Mouse (Mus musculus) liver, embryonic 14.5 days (tissue): ENCODE data around the gene Rufy2. TPM values are rescaled to one million over a fixed set of nuclear protein-coding genes. Genes with fewer than 3 reads are reported as not detected.

Experiments
- ATAC-seq: fragments of 200-750 bp; cut with Nextera tagmentation; 2 replicates; pipeline ENCODE4 v1.8.0; 2017; ENCODE audit warnings: moderate number of reproducible peaks, mild to moderate bottlenecking, moderate library complexity; ENCODE audit not compliant: insufficient read depth
- DNase-seq, 3 experiments: peaks; one replicate each; pipeline ENCODE4 v3.0.0-alpha.2; 2012 to 2013; ENCODE audit warnings: low read depth in 3 of 3, low spot score in 3 of 3
- H3K27ac ChIP-seq: fragments of 300-500 bp; sonication (generic); 2 replicates; pipeline ENCODE4 v1.5.1; 2014; ENCODE audit warnings: moderate library complexity, mild to moderate bottlenecking, control low read depth, inconsistent platforms
- H3K27me3 ChIP-seq: fragments of 300-500 bp; sonication (generic); 2 replicates; pipeline ENCODE4 v1.6.1; 2014; ENCODE audit warnings: mild to moderate bottlenecking, low read length, moderate library complexity; ENCODE audit not compliant: control insufficient read depth, insufficient read depth
- H3K36me3 ChIP-seq: fragments of 300-500 bp; sonication (generic); replicated peaks from 2 replicates; pipeline ENCODE4 v1.6.1; 2014; ENCODE audit warnings: low read depth; ENCODE audit not compliant: control insufficient read depth, insufficient read depth
- H3K4me1 ChIP-seq, 2 experiments: fragments of 200-500 bp in 1 of 2; fragments of 300-500 bp in 1 of 2; sonication (generic) in 1 of 2; replicated peaks; 2 replicates each; pipeline ENCODE4 v1.6.1; 2012 to 2014; ENCODE audit warnings: antibody characterized with exemption in 1 of 2, inconsistent platforms in 1 of 2, low read length in 1 of 2; ENCODE audit not compliant: control insufficient read depth in 2 of 2, insufficient read depth in 2 of 2
- H3K4me2 ChIP-seq: fragments of 300-500 bp; sonication (generic); 2 replicates; pipeline ENCODE4 v1.6.1; 2014; ENCODE audit warnings: low read depth, mild to moderate bottlenecking, control low read depth, moderate library complexity
- H3K4me3 ChIP-seq, 2 experiments: fragments of 200-500 bp in 1 of 2; fragments of 300-500 bp in 1 of 2; sonication (generic) in 1 of 2; 2 replicates each; pipeline ENCODE4 v1.5.1; 2012 to 2014; ENCODE audit warnings: low read depth in 2 of 2, low read length in 2 of 2, mild to moderate bottlenecking in 2 of 2, control low read depth in 1 of 2, inconsistent platforms in 1 of 2, moderate library complexity in 1 of 2; ENCODE audit not compliant: insufficient read depth in 1 of 2
- H3K9ac ChIP-seq: fragments of 300-500 bp; sonication (generic); replicated peaks from 2 replicates; pipeline ENCODE4 v1.6.1; 2014; ENCODE audit warnings: mild to moderate bottlenecking, control low read depth, moderate library complexity
- H3K9me3 ChIP-seq: fragments of 300-500 bp; sonication (generic); 2 replicates; pipeline ENCODE4 v1.6.1; 2016; ENCODE audit warnings: low read length, mixed read lengths; ENCODE audit not compliant: control insufficient read depth
- CTCF ChIP-seq: IDR thresholded peaks from 2 replicates; pipeline ENCODE4 v1.5.1; 2016; ENCODE audit warnings: antibody characterized with exemption, low read depth, control low read depth
- EP300 ChIP-seq: IDR thresholded peaks from 2 replicates; pipeline ENCODE4 v1.6.1; 2016; ENCODE audit warnings: antibody characterized with exemption, low read depth
- WGBS: fragments of 180-500 bp; shearing (Covaris S2); extraction: QIAGEN DNeasy Blood & Tissue Kit; methylation state at CpG from one replicate; pipeline ENCODE4 v1.1.7; 2014; ENCODE audit not compliant: insufficient replicate concordance; 5-methylcytosine and 5-hydroxymethylcytosine counted together
- polyA plus RNA-seq, 2 experiments: library from polyadenylated mRNA; depleted of rRNA in 1 of 2; stranded (reverse) in 1 of 2; unstranded in 1 of 2; fragments of >200 nt; fragmentation: Nextera tagmentation in 1 of 2; extraction: Ambion mirVana in 1 of 2; gene quantifications; 2 replicates each; pipeline versions ENCODE4 v1.2.1 to v1.2.3; 2012 to 2014

The Rufy2 gene
- polyA plus RNA-seq, 2 experiments = 1.1 to 1.3 TPM

DNA sequence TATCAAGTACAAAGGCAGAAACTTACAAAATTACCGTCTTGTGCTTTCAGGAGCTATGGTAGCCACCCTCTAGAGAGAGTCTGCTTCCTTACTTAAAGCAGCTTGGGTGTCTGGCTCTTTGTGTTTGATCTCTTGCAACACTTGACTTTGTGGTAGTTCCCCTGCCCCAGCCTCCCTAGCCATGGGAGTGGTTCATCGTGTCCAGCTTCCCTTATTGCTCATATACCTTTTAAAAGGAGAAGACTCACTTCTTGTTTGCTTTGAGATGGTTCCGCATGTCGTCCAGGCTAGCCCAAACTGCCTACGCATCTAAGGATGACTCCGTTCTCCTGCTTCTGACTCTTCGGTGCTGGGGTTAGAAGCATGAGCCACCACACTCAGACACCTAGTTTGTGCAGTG, 31.5 kb upstream of the Rufy2 start:
- 76% methylated on average over 7 of the region's 7 CpGs for WGBS
- H3K9me3 ChIP-seq = no peaks in the 10 kb centered on the region
- H3K4me1 ChIP-seq = peaks cover 21 to 25% of the 10 kb centered on the region in 2 experiments
- no peak for DNase-seq
- no peak for ATAC-seq
- no peak for TF ChIP-seq CTCF
- TF ChIP-seq EP300 = no peak
- H3K9ac ChIP-seq = peak overlapping the region; percentile 95; the same call in 1 of the 2 replicates
- no peak overlapping the region for H3K4me3 ChIP-seq
- no peak overlapping the region for H3K27ac ChIP-seq
- H3K27me3 ChIP-seq = no peaks in the 10 kb centered on the region
- peak overlapping the region; percentile 76 for H3K4me2 ChIP-seq
- peaks cover 28% of the 10 kb centered on the region for H3K36me3 ChIP-seq

DNA sequence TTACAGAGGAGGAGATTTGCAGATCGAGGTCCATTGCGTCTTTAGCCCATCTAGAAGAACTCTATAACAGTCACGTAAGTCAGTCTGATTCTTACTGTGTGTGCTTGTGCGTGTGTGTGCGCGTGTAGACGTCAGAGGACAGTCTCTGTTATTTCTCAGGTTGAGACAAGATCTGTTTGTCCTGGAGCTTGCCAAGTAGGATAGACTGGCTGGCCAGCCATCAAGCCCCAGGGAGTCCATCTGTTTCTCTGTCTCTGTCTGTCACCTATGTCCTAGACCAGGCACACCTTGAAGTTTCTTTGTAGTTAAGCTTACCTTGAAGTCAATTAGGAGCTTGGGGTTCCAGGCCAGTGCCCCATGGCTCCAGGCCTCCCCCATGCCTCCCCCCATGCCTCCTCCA, 16.1 kb upstream of the Rufy2 start:
- H3K9me3 ChIP-seq = no peaks in the 10 kb centered on the region
- WGBS = 88% methylated on average over 7 of the region's 7 CpGs
- no peaks in the 10 kb centered on the region for H3K4me1 ChIP-seq
- TF ChIP-seq EP300 (no peak), CTCF (no peak)
- H3K27ac ChIP-seq = no peak overlapping the region
- no peaks in the 10 kb centered on the region for H3K27me3 ChIP-seq
- H3K9ac ChIP-seq = no peak overlapping the region
- no peak overlapping the region for H3K4me3 ChIP-seq
- ATAC-seq = no peak
- H3K36me3 ChIP-seq = peaks cover 87% of the 10 kb centered on the region
- H3K4me2 ChIP-seq = no peak overlapping the region
- no peak for DNase-seq

DNA sequence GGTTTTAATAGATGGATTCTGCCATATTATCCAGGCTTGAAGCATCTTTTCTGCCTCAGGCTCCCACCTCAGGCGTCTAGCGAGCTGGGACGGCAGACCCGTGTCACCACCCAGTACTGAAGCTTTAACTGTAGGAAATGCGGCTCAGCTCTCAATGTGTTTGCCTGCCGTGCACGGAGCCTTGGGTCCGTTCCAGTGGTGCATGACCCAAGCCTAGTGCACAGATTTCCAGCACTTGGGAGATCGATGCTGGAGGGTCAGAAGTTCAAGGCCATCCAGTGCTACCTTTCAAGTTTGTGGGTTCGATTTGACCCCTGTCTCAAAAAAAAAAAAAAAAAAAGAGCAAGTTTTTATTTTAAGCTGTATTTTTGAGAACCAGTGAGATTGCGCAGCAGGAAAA, 14.2 kb upstream of the Rufy2 start:
- H3K36me3 ChIP-seq = peaks cover 88% of the 10 kb centered on the region
- no peak for TF ChIP-seq EP300
- TF ChIP-seq CTCF = no peak
- no peaks in the 10 kb centered on the region for H3K4me1 ChIP-seq
- no peak for ATAC-seq
- no peak for DNase-seq
- H3K4me3 ChIP-seq = no peak overlapping the region
- H3K27ac ChIP-seq = no peak overlapping the region
- no peaks in the 10 kb centered on the region for H3K27me3 ChIP-seq
- no peaks in the 10 kb centered on the region for H3K9me3 ChIP-seq
- WGBS = 87% methylated on average over 11 of the region's 11 CpGs
- H3K9ac ChIP-seq = no peak overlapping the region
- no peak overlapping the region for H3K4me2 ChIP-seq

DNA sequence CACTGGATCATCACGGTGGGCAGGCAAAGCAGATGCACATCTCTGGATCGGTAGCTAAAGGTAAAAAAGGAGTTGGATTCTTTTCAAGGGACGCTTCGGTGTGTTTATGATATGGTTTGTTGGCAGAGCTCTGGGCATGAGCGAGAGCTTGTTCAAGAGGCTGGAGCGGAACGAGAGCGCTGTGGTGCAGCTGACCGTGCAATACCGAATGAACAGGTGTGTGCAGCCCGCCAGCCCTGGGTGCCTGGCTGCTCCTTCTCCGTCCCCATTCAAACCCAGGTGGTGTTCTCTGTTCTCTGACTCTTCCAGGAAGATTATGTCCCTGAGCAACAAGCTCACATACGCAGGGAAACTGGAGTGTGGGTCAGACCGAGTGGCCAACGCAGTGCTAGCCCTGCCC, 13.7 kb upstream of the Rufy2 start:
- ATAC-seq = no peak

DNA sequence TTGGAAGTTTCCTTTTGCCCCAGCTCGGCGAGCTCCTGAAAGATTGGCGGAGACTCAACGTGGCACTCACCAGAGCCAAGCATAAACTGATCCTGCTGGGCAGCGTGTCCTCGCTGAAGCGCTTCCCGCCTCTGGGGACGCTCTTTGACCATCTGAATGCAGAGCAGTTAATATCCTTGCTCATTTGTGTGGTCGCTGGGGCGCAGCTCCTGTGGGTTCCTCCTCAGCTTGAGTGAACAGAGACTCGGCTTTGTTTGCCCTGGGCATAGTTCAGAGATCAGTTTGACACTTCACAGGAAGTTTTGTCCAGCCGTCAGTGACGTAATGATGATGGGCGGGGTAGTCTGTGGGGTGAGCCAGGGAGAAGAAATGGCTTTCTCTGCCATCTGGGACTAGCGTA, 8.2 kb upstream of the Rufy2 start:
- Histone ChIP-seq H3K4me2 (no peak overlapping the region), H3K27me3 (no peaks in the 10 kb centered on the region), H3K27ac (no peak overlapping the region), H3K9ac (no peak overlapping the region), H3K4me3 (no peak overlapping the region), H3K9me3 (no peaks in the 10 kb centered on the region), H3K36me3 (peaks cover 54% of the 10 kb centered on the region), H3K4me1 (no peaks in the 10 kb centered on the region)
- 75% methylated on average over 16 of the region's 16 CpGs for WGBS
- DNase-seq = no peak
- TF ChIP-seq EP300 (no peak), CTCF (0 out of 2 replicates have a peak, but pooled peaks have one; percentile 30)
- ATAC-seq = 0 out of 2 replicates have a peak, but pooled peaks have one; percentile 26

More for the DNA sequence above, 13.7 kb upstream of the Rufy2 start:
- H3K27me3 ChIP-seq = no peaks in the 10 kb centered on the region
- no peak for TF ChIP-seq CTCF
- no peak for TF ChIP-seq EP300
- H3K9ac ChIP-seq = no peak overlapping the region
- DNase-seq = no peak
- no peak overlapping the region for H3K4me2 ChIP-seq
- H3K4me3 ChIP-seq = no peak overlapping the region
- H3K9me3 ChIP-seq = no peaks in the 10 kb centered on the region
- H3K4me1 ChIP-seq = no peaks in the 10 kb centered on the region
- 88% methylated on average over 15 of the region's 15 CpGs for WGBS
- no peak overlapping the region for H3K27ac ChIP-seq
- peaks cover 86% of the 10 kb centered on the region for H3K36me3 ChIP-seq
